Mouse (Mus musculus) gastrocnemius, postnatal 4 days (tissue): ENCODE measurements at regions not wholly inside any gene's neighbourhood (a gene's known extent, or its start where the extent isn't known, plus 50 kb on each side); places are given as distances from the start of the nearest gene placed in this dataset.

Source experiments
- DNase-seq, 2 experiments: peaks; one replicate each; pipeline ENCODE4 v3.0.0; 2021 to 2022; ENCODE audit warnings: low spot score in 2 of 2, mixed read lengths in 2 of 2

DNA sequence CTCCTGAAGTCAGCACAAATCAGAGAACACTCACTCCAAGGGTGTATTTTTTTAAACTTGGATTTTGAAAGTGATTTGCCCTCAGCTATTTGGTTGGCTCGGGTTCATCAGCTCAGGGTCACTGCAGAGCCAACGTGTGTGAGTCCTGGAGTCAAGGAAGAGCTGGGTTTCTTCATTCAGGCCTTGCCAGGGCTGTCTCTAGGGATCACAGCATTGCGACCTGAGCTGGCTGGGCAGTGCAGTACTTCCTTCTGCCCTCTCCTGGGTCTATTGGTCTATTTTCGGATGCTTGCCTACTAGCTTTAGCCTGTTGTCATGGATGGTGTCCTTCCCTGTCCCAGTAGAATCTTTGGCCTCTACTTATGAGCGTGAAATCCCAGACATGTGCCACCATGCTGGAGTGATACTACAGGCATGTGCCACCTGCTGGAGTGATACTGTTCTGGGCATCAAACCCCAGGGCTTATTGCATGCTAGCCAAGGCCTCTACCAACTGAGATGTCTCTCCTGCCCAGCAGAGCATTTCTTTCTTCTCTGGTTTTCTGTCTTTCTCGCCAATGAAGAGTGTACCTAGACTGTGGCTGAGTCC, 211.7 kb upstream of the Rbfox1 start:
- DNase-seq, result no peak

DNA sequence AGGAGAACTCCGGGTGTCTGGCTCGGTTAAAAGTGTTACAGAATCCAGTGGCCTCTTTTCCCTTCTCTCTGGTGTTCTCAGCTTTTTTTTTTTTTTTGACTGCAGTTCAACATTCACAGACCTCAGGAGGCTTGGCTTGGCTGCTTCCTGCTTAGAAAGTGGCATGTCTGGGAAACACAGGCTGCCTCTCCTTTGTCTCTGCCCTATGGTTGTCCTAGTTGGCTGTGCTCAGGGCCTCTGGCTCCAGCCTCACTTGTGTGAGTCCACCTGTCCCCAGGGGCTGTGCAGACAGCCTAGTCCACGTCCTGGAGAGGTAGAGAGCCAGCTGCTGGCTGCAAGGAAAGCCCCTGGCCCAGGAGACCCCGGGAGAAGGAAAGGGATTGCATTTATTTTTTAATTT, 212.3 kb upstream of the Rbfox1 start:
- no peak for DNase-seq

DNA sequence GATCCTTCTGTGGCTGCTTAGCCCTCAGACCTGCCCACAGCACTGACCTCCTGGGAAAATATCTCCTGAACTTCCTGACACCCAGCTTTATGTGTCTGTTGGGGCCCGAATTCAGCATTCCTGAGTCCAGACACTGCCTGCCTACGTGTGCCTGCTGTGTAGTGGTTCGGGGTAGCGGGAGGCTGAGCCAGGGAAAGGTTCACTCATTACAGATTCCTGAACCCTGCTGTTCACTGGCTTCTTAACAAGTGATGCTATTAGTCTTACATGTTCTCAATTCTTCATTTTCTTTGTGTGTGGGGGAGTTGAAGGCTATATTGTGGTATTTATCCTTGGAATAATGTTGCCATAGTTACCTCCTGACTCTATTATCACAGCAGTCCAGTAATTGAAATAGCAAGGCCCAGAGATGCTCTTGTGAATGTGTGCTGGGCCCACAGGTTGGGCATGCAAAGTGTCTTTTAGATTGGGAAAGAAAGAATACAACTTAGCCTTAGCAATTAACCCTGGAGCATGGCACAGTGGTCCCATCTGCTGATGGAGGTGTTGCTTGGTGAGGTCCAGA, 216.7 kb upstream of the Rbfox1 start:
- DNase-seq, result no peak

DNA sequence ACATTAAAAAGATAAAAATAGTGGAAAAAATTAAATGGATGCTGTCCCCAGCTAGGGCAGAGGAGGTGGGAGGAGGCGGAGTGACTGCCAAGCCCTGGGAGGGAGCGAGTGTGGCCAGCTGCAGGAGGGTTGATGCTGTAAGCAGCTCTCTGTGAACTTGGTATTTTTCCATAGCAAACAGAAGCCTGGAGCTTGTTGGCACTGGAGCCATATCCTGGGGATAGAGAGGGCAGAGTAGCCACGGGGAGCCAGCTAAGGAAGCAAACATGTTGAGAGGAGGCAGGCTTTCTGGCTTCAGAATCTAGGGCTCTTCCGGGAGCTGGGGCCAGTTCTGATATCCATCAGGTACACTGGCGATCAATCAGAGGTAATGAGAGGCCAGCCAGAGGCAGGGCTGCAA, 223.2 kb upstream of the Rbfox1 start:
- DNase-seq, result no peak

DNA sequence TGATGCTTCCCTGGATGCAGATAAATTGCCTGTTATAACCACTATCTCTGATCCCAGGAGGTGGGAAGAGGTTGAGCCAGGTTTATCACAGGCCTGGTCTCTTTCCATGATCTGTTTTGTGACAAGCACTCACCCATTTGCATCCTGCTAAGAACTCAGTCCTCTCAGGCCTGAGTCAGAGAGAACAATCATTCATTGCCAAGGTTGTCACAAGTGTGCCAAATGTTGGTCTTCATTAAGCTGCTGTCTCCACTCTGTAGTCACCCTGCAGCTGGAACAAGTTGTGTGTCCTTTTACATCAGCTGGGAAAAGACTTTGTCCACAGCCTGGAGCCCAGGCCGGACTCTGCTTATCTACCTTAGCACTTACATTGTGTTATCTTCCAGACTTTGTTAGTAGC, 233.6 kb upstream of the Rbfox1 start:
- no peak for DNase-seq

DNA sequence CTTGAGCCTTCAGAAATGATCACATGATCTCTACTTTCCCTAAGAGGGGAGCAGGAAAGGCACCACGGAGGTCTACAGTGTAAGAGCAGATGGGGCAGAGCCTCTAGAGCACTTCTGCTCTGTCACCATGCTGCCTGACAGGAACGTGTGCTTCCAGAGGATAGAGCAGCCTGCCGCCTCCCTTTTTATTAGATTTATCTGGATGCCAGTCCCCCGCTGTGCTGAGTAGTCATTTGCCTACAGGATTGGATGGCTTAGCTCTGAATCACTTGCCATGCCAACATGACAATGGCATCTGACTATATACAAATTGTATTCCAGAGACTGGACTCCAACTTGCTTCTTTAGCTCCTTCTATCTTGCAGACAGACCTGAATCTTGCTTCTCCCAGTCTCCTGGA, 234.2 kb upstream of the Rbfox1 start:
- no peak for DNase-seq

DNA sequence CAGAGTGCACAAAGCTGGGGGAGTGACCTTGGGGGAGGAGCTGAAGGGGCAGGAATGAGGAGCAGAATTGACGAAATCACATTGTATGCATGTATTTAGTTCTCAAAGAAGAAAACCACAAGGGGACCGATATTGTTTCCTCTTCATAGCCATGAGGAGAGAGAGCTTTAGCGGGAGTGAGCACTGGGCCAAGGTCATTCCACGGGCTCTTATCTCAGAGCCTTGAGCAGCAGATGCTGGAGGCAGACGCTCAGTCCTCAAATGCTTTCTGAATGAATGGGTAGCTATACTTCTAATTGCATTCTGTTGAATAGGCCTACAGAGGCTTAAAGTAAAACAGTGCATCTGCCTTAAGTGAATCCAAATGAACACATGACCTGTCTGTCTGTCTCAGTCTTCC, 245.2 kb upstream of the Rbfox1 start:
- no peak for DNase-seq

DNA sequence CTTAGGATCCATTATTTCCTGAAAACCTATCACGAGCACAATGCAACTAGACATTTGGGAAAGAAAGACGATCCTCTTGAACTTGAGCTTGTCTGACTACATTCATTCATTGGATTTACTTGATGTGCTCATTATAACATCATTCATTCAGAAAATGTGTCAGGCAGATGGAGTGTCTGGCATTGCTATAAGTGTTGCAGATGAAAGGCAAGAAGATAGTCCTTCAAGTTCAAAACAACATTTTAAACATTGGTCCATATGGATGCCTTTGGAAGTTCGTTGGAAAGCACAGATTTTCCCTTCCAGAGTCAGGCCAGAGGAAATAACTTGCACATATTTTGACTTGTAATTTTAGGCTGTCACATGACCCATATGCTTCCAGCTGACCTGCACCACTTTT, 255.2 kb upstream of the Rbfox1 start:
- no peak for DNase-seq

DNA sequence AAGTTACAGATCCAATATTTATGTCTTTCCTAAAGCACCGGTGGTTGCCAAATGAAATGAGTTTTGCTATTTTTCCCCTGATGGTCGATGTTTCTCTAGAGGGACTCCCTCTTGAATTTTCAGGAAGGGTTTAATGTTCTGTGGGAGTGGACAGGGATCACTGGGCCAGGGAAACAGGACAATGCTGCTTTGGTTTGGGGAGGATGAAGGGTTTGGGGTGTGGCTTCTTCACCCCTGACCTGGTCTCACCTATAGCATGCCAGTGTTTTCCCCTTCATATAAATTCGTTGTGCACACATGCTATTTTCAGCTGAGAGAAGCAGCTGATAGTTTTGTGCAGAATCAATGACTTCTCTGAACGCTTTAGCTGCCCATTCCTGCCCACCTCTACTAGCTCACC, 257.2 kb upstream of the Rbfox1 start:
- DNase-seq, result no peak

DNA sequence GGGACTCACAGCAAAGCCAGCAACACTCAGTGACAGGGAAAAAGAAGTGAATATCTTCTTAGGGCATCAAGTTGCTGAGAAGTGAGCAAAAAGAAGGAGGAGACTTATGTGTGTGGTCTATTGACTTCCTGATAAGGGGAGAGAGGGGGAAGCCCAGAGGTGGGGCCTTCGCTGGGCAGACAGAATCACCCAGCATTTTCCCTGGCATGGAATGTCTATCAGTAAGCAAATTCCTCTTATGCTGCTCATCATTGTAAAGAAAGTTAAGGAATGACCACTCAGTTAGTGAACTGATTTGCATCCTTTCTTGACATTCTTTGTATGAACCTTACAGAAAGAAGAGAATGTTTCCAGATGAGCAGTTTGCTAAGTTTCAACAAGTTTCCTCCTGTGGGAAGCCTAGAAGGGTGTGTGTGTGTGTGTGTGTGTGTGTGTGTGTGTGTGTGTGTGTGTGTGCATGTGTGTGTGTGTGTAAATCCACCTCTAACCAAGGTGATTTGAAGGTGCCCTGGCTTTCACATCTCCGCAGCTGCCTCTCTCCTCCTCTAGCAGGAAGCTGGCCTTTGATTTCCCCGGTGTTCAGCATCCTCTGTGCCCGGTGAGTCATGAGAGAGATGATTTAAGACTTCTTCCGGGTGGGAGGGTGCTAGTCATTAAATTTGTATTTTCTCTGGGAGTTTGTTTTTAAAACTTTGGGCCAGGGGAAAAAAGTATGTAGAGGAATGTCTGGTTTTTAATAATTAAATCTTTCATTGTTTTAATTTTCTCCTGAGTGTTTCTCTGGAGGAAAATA, 257.8 kb upstream of the Rbfox1 start:
- no peak for DNase-seq

DNA sequence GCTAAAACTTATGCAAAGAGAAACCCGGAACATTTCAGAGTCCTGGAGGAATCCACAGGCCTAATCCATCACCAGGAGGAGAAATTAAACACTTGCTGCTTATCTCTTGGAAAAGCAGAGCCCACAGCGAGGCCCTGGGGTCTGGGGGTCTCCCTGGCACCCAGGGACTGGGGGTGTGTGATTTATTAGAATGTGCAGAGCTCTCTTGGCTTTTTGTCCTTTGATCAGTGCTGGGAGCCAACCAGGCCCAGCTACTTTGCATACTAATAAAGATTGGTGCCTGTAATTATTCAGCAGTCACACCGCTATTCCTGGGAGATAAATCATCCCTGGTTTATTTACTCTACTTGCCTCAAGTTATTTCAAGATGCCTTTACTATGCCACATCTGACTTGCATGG, 260.0 kb upstream of the Rbfox1 start:
- no peak for DNase-seq

DNA sequence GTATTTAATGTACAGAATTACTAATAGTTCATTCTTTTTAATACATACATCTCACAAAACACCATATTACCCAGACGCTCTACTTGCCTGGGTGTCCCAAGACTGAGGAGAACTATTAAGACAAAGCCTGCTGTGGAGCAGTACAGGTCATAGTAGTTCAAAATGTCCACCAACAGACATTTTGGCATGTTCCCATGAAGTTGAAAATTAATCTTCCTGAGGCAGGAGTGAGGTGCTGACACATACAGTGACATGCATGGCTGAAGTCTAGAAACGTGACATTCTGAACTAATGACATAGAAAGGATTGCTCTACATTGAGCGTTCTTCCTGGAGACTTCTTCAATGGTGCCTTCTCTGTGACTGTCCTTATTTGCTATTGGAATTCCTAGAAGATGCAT, 264.6 kb upstream of the Rbfox1 start:
- no peak for DNase-seq

DNA sequence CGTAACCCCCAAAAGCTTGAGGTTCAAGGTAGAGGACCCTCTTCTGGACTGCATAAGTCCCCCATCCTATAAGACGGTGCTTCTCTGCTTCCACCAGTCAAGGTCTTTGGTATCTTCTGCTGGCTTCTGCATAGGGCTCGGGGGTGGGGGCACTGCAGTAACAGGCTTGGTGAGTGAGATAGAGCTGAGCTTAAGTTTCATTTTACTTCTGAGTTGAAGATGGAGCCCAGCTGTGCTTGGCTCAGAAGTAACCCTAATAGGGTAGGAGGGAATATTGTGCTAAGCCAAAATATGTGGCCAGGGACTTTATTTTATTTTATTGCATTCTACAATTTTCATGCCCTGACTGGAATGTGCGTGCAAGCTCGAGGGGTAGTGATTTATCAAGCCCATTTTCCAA, 268.8 kb upstream of the Rbfox1 start:
- DNase-seq, result no peak

DNA sequence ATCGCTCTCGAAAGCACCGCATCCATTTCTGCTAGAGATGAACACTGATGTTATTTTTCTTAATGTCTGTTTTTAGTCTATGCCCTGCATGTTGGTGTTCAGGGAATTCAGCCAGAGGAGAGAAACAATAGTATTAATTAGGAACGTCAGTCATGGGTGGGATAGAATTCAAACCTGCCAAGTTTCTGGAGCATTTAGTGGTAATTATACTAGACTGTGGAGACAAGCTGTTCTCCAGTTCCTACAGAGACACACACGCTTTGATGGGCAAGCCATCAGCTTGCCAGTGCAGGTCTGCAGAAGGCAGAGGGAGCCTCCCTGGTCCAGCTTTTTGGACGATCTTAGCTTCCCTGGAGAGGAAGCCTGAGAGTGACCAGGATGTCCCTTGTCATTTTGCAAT, 289.8 kb upstream of the Rbfox1 start:
- no peak for DNase-seq

DNA sequence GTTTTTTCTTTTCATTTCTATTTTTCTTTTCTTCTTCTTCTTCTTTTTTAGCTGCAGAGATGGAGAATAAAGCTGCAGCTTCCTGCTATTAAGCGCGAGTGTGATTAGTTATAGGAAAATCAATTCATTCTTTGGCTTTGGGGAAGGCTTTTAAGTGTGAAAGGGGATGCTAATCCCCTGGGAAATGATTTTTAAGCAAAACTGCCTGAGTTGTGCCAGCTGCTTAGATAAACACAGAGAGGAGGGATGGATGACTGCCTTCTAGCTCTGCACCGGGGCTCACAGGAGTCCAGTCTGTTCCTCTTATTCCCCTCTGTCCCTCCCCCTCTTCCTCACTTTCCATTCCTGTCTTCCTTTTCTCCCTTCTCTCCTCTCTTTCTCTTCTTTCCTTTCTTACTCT, 306.8 kb upstream of the Rbfox1 start:
- DNase-seq, result no peak

DNA sequence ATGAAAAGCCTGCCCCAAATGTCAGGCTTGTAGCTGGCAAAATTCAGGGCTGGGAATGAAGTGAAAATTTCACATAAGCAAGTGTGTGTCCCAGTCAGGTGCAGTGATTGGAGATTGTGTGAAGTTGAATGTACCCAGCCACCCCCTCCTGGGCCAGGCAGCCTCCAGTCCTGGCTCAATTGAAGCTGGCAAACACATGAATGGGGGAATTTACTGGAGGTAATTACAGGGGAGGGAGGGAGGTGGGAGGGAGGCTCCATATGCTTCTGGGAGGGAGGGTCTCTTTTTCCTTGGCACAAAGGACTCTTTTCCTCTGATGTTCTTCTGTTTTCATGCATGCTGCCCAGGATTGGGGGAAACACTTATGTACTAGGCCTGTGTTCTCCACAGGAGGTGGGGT, 312.4 kb upstream of the Rbfox1 start:
- no peak for DNase-seq

DNA sequence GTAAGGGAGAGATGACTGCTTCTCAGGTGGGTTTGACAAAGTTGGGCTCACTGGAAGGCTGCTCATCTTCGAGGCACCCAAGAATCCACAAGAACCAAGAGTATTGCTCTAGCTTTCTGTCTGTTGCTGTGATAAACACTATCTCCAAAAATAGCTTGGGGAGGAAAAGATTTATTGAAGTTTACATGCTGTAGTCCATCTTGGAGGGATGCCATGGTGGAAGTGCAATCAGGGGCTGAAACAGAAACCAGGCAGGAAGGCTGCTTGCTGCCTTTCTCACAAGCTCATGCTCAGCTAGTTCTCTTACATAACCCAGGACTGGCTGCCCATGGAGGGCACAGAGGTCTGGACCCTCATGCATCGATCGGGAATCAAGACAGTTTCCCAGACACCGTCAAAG, 314.5 kb upstream of the Rbfox1 start:
- no peak for DNase-seq

DNA sequence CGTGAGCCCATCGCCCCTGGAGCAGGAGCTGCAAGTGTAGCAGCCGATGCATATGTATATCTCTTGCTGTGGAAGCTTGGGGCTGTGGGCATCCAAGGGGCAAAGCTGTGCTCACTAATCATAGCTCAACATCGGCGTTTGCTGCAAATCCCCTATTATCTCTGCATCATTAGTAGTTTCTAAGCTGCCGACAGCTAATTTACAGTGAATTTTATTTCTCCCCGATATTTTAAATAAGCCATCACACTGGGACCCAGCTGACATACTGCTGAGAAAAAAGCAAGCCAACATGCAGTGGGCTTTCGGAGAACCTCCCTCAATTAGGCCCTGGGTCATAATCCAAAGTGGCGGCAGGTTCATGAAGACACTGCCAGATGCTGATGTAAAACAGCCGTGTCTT, 313.3 kb upstream of the Eef2kmt start:
- DNase-seq, result no peak

DNA sequence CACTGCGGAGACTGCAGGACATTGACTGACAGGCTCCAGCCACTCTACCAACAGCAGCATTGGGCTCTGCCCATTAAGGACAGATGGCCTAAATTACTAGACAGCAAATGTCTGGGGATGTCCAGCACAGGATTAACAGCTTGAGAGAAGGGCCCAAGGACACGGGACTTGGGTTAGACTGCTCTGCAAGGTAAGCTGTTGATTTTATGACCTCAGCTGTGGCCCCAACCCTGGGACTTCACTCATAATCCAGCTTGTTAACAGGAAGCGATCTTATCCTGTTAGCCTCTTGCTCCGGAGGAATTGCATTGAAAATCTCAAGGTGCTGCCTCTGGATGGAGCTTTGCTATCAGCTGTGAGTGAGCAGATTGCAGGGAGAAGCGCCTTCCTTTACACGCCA, 293.2 kb upstream of the Eef2kmt start:
- DNase-seq, result no peak

DNA sequence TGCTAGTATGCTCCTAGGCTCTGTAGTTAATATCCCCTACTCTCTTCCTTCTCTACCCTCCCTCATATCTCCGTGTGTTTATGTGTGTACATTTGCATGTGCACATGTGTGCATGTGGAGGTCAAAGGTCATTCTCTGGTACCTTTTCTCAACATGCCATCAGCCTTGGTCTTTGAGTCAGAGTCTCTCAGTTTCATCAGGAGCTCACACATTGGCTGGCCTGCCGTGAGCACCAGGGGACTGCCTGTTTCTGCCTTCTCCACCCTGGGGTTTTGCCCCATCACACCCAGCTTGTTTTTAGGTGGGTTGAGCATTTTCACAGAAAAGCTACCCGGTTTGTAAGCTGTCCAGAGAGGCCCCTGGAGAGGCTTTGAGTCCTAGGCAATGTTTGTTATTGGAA, 292.8 kb upstream of the Eef2kmt start:
- DNase-seq, result no peak

DNA sequence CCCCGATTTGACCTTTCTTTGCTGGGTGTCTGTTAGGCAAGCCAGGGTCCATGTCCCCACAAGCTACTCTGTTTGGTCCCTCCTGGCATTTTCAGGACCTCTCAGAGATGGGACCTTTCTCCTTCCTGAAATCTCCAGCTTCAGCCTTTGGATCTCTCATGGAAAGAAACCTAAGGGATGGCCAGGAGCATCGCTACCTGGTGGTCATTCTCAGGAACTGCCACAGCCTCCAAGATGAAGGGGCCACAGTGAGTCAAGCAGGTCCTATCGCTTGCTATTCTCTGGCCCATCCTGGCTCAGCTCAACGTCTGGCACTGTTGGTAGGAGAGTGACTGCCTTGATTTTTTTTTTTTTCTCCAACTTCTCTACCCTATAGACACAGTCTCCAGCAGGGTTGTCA, 291.0 kb upstream of the Eef2kmt start:
- DNase-seq, result no peak

DNA sequence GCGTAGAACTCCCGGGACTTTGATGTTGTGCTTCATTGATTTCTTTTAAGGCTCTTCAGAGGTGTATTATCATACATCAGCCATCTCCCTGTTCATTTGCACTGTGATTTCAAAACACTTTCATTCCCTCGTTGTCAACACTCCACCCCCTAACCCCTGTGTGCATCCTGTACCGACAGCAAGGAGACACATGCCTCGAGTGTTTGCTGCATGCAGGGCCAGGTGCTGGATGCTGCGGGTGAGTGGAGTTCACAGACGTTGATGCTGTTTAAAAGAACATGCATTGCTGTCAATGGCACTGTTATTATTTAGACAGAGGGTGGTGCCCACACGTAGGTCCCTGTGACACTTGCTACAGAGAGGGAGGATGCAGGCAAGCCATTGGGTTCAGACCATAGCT, 290.0 kb upstream of the Eef2kmt start:
- no peak for DNase-seq

DNA sequence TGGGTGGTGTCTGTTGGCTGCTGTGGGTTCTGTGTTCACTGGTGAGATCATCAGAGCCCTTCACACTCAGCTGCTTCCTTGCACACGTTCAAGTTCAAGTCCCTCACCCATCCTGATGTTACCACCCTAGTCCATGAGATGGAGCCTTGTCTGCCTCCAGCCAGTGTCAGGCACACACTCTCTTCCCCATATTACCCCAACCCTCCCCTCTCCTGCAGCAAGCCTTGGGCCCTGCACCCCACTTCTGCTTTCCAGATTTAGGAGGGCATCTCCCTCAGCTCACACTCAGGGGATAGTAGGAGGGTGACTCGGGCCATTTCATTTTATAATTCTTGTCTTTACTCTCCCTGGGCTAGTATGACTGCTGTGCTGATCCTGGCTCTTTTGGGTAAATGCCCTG, 288.7 kb upstream of the Eef2kmt start:
- DNase-seq, result no peak
